ENCODE assay signal across 9 mouse cellular contexts in genomic region chr19:57363076-57363475, GRCm38 (mm10). TPM values are rescaled to one million over a fixed set of nuclear protein-coding genes. Genes with fewer than 3 reads are reported as not detected.
DNase-seq lines count a peak whose midpoint lies in the region; ATAC-seq and TF ChIP-seq lines count a peak whose summit lies in the region.
"Had no signal": no experiment of that assay in that cellular context is flagged by ENCODE, and none has a peak within 500 bp of the region (broad histone marks: within the 10 kb centered on the region; RNA-seq: fewer than 3 reads in every experiment).

No protein-coding gene starts in this region.

- H3K4me2 ChIP-seq in heart, embryonic 15.5 days = peak overlapping the region; percentile 65
- peak overlapping the region; percentile 54 for H3K4me2 ChIP-seq in hindbrain, embryonic 15.5 days
- peak overlapping the region; percentile 69 for H3K4me2 ChIP-seq in midbrain, embryonic 13.5 days (replicated peaks)

- ATAC-seq in heart, embryonic 15.5 days (replicated peaks; ENCODE audit: insufficient number of reproducible peaks, insufficient read depth, low FRiP score, low read depth) = no peak
- no peak for ATAC-seq in hindbrain, embryonic 15.5 days (ENCODE audit: low FRiP score, low read depth)
- ATAC-seq in midbrain, embryonic 13.5 days = no peak

- TF ChIP-seq POLR2A in cortical plate, adult 2 months (IDR thresholded peaks at IDR 0.05; ENCODE audit: extremely low read depth, insufficient read depth, low read length) = no peak

- no peak for TF ChIP-seq CTCF in cortical plate, adult 2 months (IDR thresholded peaks at IDR 0.05; ENCODE audit: extremely low read depth, insufficient read depth, low read length)

- no peaks in the 10 kb centered on the region for H3K27me3 ChIP-seq in heart, embryonic 15.5 days
- H3K27me3 ChIP-seq in hindbrain, embryonic 15.5 days = no peaks in the 10 kb centered on the region
- H3K27me3 ChIP-seq in midbrain, embryonic 13.5 days = no peaks in the 10 kb centered on the region

- H3K9ac ChIP-seq in heart, embryonic 15.5 days = 0 out of 2 replicates have a peak overlapping the region, but pooled peaks have one; percentile 15
- no peak overlapping the region for H3K9ac ChIP-seq in hindbrain, embryonic 15.5 days
- peak overlapping the region; percentile 15; the same call in 1 of the 2 replicates for H3K9ac ChIP-seq in midbrain, embryonic 13.5 days (replicated peaks)

- H3K9me3 ChIP-seq in heart, embryonic 15.5 days (replicated peaks) = no peaks in the 10 kb centered on the region
- H3K9me3 ChIP-seq in hindbrain, embryonic 15.5 days = no peaks in the 10 kb centered on the region
- H3K9me3 ChIP-seq in midbrain, embryonic 13.5 days = no peaks in the 10 kb centered on the region

- peaks cover 77% of the 10 kb centered on the region for H3K4me1 ChIP-seq in heart, embryonic 15.5 days (replicated peaks)
- H3K4me1 ChIP-seq in cortical plate, adult 2 months (ENCODE audit: control insufficient read depth, insufficient read depth, low read length) = peaks cover 15% of the 10 kb centered on the region
- peaks cover 77% of the 10 kb centered on the region for H3K4me1 ChIP-seq in hindbrain, embryonic 15.5 days (replicated peaks)
- H3K4me1 ChIP-seq in midbrain, embryonic 13.5 days (replicated peaks) = peaks cover 76% of the 10 kb centered on the region

- WGBS in heart, embryonic 15.5 days = 30% methylated on average over 7 of the region's 7 CpGs
- 28% methylated on average over 7 of the region's 7 CpGs for WGBS in hindbrain, embryonic 15.5 days
- WGBS in midbrain, embryonic 13.5 days = 40% methylated on average over 7 of the region's 7 CpGs

- no peaks in the 10 kb centered on the region for H3K36me3 ChIP-seq in heart, embryonic 15.5 days
- H3K36me3 ChIP-seq in hindbrain, embryonic 15.5 days = no peaks in the 10 kb centered on the region
- H3K36me3 ChIP-seq in midbrain, embryonic 13.5 days = no peaks in the 10 kb centered on the region

- DNase-seq in heart, adult 18-20 months = no peak
- DNase-seq in embryo, embryonic 11 days = no peak
- DNase-seq in layer of hippocampus, adult 8-10 months (ENCODE audit: low spot score in 2 of 2) = no peak
- no peak for DNase-seq in frontal cortex, postnatal 14 days (ENCODE audit: low spot score in 2 of 2)
- DNase-seq: thymus, postnatal 14 days had no signal

- H3K4me3 ChIP-seq in heart, embryonic 15.5 days = peak overlapping the region; percentile 100
- H3K4me3 ChIP-seq in cortical plate, adult 2 months (ENCODE audit: insufficient read depth, low read length) = peak overlapping the region; percentile 89; the same call in 1 of the 2 replicates
- H3K4me3 ChIP-seq in hindbrain, embryonic 15.5 days = peak overlapping the region; percentile 17; the same call in 1 of the 2 replicates
- H3K4me3 ChIP-seq in midbrain, embryonic 13.5 days (replicated peaks) = peak overlapping the region; percentile 21

- H3K27ac ChIP-seq in heart, embryonic 15.5 days = peak overlapping the region; percentile 20
- no peak overlapping the region for H3K27ac ChIP-seq in cortical plate, adult 2 months (ENCODE audit: insufficient read depth, low read length)
- H3K27ac ChIP-seq in hindbrain, embryonic 15.5 days (replicated peaks) = no peak overlapping the region
- H3K27ac ChIP-seq in midbrain, embryonic 13.5 days = no peak overlapping the region

RNA-seq across cellular contexts. Expression of gene Fam160b1, which starts 2.6 kb away (rescaled TPM):
- 9.4 and 11.1 TPM in 2 replicates for polyA plus RNA-seq in heart, embryonic 15.5 days (2015; fragmentation: Nextera tagmentation; extraction: Ambion mirVana)
- 10 to 100 TPM; 10.5 to 11.1 TPM for total RNA-seq in heart, adult 18-20 months (2021)
- polyA plus RNA-seq in cortical plate, adult 2 months (2012; rRNA removed) = 16.8 and 16.9 TPM in 2 replicates
- 12.1 and 12.7 TPM in 2 replicates for polyA plus RNA-seq in hindbrain, embryonic 15.5 days (2015; fragmentation: Nextera tagmentation; extraction: Ambion mirVana)
- polyA plus RNA-seq in midbrain, embryonic 13.5 days (2015; fragmentation: Nextera tagmentation; extraction: Ambion mirVana) = 14.2 TPM in 2 replicates
- 10 to 100 TPM; 19.1 to 24.8 (median 21.2) TPM for total RNA-seq in layer of hippocampus, adult 8-10 months (2022)

RNA-seq across cellular contexts. Expression of gene Ablim1, which starts 48.4 kb away (rescaled TPM):
- polyA plus RNA-seq in heart, embryonic 15.5 days (2015; fragmentation: Nextera tagmentation; extraction: Ambion mirVana) = 56.2 and 63.8 TPM in 2 replicates
- total RNA-seq in heart, adult 18-20 months (2021) = 100 to 1,000 TPM; 384 to 401 TPM
- 50.0 and 50.5 TPM in 2 replicates for polyA plus RNA-seq in cortical plate, adult 2 months (2012; rRNA removed)
- polyA plus RNA-seq in hindbrain, embryonic 15.5 days (2015; fragmentation: Nextera tagmentation; extraction: Ambion mirVana) = 56.9 and 63.2 TPM in 2 replicates
- 31.3 and 34.4 TPM in 2 replicates for polyA plus RNA-seq in midbrain, embryonic 13.5 days (2015; fragmentation: Nextera tagmentation; extraction: Ambion mirVana)
- total RNA-seq in layer of hippocampus, adult 8-10 months (2022) = 10 to 100 TPM; 80.6 to 97.1 (median 86.4) TPM

Comparison
In these comparisons a context has a peak if more than half of its experiments do, and no peak if none do; other contexts are left out.
1. H3K4me3 ChIP-seq: peak in every context shown above with its lines; median percentile 100 in heart, embryonic 15.5 days; 89 in cortical plate, adult 2 months; 21 in midbrain, embryonic 13.5 days; 17 in hindbrain, embryonic 15.5 days.